Mouse (Mus musculus) CH12.LX (cell line): ENCODE measurements around the gene Ptgs1. TPM values are rescaled to one million over a fixed set of nuclear protein-coding genes. Genes with fewer than 3 reads are reported as not detected.

Source experiments
- DNase-seq: peaks from one replicate; pipeline ENCODE4 v3.0.0-alpha.2; 2013; ENCODE audit errors: extremely low read depth
- H3K27ac ChIP-seq: 2 replicates; pipeline ENCODE4 v1.5.1; 2012; ENCODE audit warnings: low read depth, mild to moderate bottlenecking, control low read depth, moderate library complexity; ENCODE audit not compliant: insufficient read depth
- H3K27me3 ChIP-seq: replicated peaks from 2 replicates; pipeline ENCODE3; 2012; ENCODE audit warnings: inconsistent platforms
- H3K36me3 ChIP-seq, 2 experiments: replicated peaks in 1 of 2; 2 replicates each; pipeline versions ENCODE3 to v1.6.1; 2012; ENCODE audit warnings: inconsistent platforms in 1 of 2, low read length in 1 of 2, mild to moderate bottlenecking in 1 of 2, mixed read lengths in 1 of 2, moderate library complexity in 1 of 2; ENCODE audit not compliant: control insufficient read depth in 1 of 2, insufficient read depth in 1 of 2
- H3K4me1 ChIP-seq, 2 experiments: 2 replicates each; pipeline ENCODE4 v1.6.1; 2012; ENCODE audit warnings: inconsistent platforms in 1 of 2, moderate library complexity in 1 of 2; ENCODE audit not compliant: insufficient read depth in 2 of 2, control insufficient read depth in 1 of 2
- H3K4me2 ChIP-seq: 2 replicates; pipeline ENCODE4 v1.6.1; 2012; ENCODE audit warnings: low read depth, mild to moderate bottlenecking, control low read depth; ENCODE audit not compliant: poor library complexity, insufficient read depth, severe bottlenecking
- H3K4me3 ChIP-seq, 3 experiments: fragments of 150-350 bp in 1 of 3; sonication (generic) in 1 of 3; replicated peaks in 1 of 3; 2 replicates each; pipeline versions ENCODE3 to v1.5.1; 2011 to 2012; ENCODE audit warnings: low read depth in 2 of 3, low read length in 2 of 3, mild to moderate bottlenecking in 2 of 3, moderate library complexity in 2 of 3, control low read depth in 1 of 3, improper control_type of control experiment in 1 of 3, inconsistent platforms in 1 of 3, mixed read lengths in 1 of 3; ENCODE audit not compliant: poor library complexity in 1 of 3
- H3K79me2 ChIP-seq: replicated peaks from 2 replicates; pipeline ENCODE4 v1.6.1; 2012; ENCODE audit warnings: mild to moderate bottlenecking, moderate library complexity; ENCODE audit not compliant: control insufficient read depth, poor library complexity, insufficient read depth, severe bottlenecking; ENCODE audit errors: extremely low read depth
- H3K9ac ChIP-seq: 2 replicates; pipeline ENCODE4 v1.6.1; 2012; ENCODE audit warnings: low read depth, mild to moderate bottlenecking, control low read depth, moderate library complexity; ENCODE audit not compliant: insufficient read depth
- H3K9me3 ChIP-seq: replicated peaks from 2 replicates; pipeline ENCODE3; 2012; ENCODE audit warnings: low read length, inconsistent platforms, mixed read lengths
- BHLHE40 ChIP-seq: IDR thresholded peaks from 2 replicates; pipeline ENCODE4 v1.6.1; 2011; ENCODE audit warnings: mild to moderate bottlenecking, low read depth, low read length, improper control_type of control experiment
- CHD2 ChIP-seq: IDR thresholded peaks from 2 replicates; pipeline ENCODE4 v1.6.1; 2011; ENCODE audit warnings: low read length, improper control_type of control experiment
- E2F4 ChIP-seq: IDR thresholded peaks from 2 replicates; pipeline ENCODE4 v1.6.1; 2011; ENCODE audit warnings: low read depth, low read length, improper control_type of control experiment; ENCODE audit not compliant: insufficient replicate concordance
- GABPA ChIP-seq: IDR thresholded peaks from 2 replicates; pipeline ENCODE4 v1.6.1; 2012; ENCODE audit warnings: low read depth, low read length, improper control_type of control experiment, inconsistent platforms; ENCODE audit not compliant: insufficient replicate concordance
- IRF4 ChIP-seq: IDR thresholded peaks from 2 replicates; pipeline ENCODE4 v1.6.1; 2014; ENCODE audit warnings: low read depth, mild to moderate bottlenecking, inconsistent platforms, low read length, improper control_type of control experiment
- JUND ChIP-seq: conservative IDR thresholded peaks from 2 replicates; pipeline ENCODE4 v1.6.1; 2011; ENCODE audit warnings: low read depth, low read length, improper control_type of control experiment
- MAX ChIP-seq: IDR thresholded peaks from 2 replicates; pipeline ENCODE4 v1.6.1; 2011; ENCODE audit warnings: low read length, improper control_type of control experiment
- MYC ChIP-seq: IDR thresholded peaks from 2 replicates; pipeline ENCODE4 v1.6.1; 2011; ENCODE audit warnings: low read depth, mild to moderate bottlenecking, improper control_type of control experiment, low read length
- NRF1 ChIP-seq: IDR thresholded peaks from 2 replicates; pipeline ENCODE4 v1.6.1; 2014; ENCODE audit warnings: low read depth, mild to moderate bottlenecking, inconsistent platforms, low read length, improper control_type of control experiment, moderate library complexity
- TBP ChIP-seq: conservative IDR thresholded peaks from 2 replicates; pipeline ENCODE4 v1.6.1; 2011; ENCODE audit warnings: low read depth, low read length, improper control_type of control experiment
- TCF12 ChIP-seq: IDR thresholded peaks from 2 replicates; pipeline ENCODE4 v1.6.1; 2014; ENCODE audit warnings: low read depth, mild to moderate bottlenecking, inconsistent platforms, low read length, improper control_type of control experiment
- UBTF ChIP-seq: IDR thresholded peaks from 2 replicates; pipeline ENCODE4 v1.6.1; 2012; ENCODE audit warnings: low read depth, mild to moderate bottlenecking, inconsistent platforms, low read length, improper control_type of control experiment, moderate library complexity
- USF2 ChIP-seq: conservative IDR thresholded peaks from 2 replicates; pipeline ENCODE4 v1.6.1; 2011; ENCODE audit warnings: low read depth, low read length, improper control_type of control experiment
- ZC3H11A ChIP-seq: IDR thresholded peaks from 2 replicates; pipeline ENCODE4 v1.6.1; 2012; ENCODE audit warnings: low read depth, mild to moderate bottlenecking, inconsistent platforms, low read length, improper control_type of control experiment
- ZKSCAN1 ChIP-seq: IDR thresholded peaks from 2 replicates; pipeline ENCODE4 v1.6.1; 2012; ENCODE audit warnings: low read depth, inconsistent platforms, low read length, improper control_type of control experiment, borderline replicate concordance
- dilution Hi-C: fragments of 300-500 bp; cut with MboI; formaldehyde crosslinking; loops from 2 replicates; pipeline ENCODE4 v1.14.3; 2020; ENCODE audit warnings: low sequenced_read_pairs; ENCODE audit not compliant: extremely low pct_unique_long_range_greater_than_20kb, extremely low pct_ligation_motif_present
- in situ Hi-C: fragments of 300-500 bp; cut with MboI; formaldehyde crosslinking; loops from 3 replicates; pipeline ENCODE4 v1.14.3; 2019; ENCODE audit warnings: low sequenced_read_pairs, low pct_ligation_motif_present, low pct_unique_long_range_greater_than_20kb, mixed read lengths
- polyA plus RNA-seq: library from polyadenylated mRNA; unstranded; fragments of >175 nt; gene quantifications from 2 replicates; pipeline ENCODE4 v1.2.1, GENCODE M21; 2012; ENCODE audit warnings: low read depth; ENCODE audit not compliant: insufficient read length
- total RNA-seq, 2 experiments: library from RNA; depleted of rRNA; stranded (reverse); fragments of 300-350 nt in 1 of 2; fragments of >200 nt in 1 of 2; gene quantifications; 2 replicates each; pipeline ENCODE4 v1.2.3; 2012 to 2014

The Ptgs1 gene
- total and polyA plus RNA-seq, 3 experiments: 1.6 to 3.1 (median 3.0) TPM

- Histone ChIP-seq H3K27me3 (no peaks in the 10 kb centered on the region), H3K79me2 (no peaks in the 10 kb centered on the region), H3K9ac (no peak overlapping the region), H3K4me3 (no peak overlapping the region), H3K36me3 (no peaks in the 10 kb centered on the region), H3K4me1 (peaks cover 0 to 32% of the 10 kb centered on the region in 2 experiments; a peak in 2 of 4 replicates), H3K9me3 (peaks cover 3% of the 10 kb centered on the region), H3K27ac (no peak overlapping the region), H3K4me2 (no peak overlapping the region)
- DNase-seq: no peak
- in situ Hi-C loops (no loop called here), dilution Hi-C loops (no loop called here)
- no peak for TF ChIP-seq USF2
- no peak for TF ChIP-seq GABPA
- TF ChIP-seq ZC3H11A: no peak
- no peak for TF ChIP-seq BHLHE40
- TF ChIP-seq NRF1: no peak
- no peak for TF ChIP-seq TBP
- no peak for TF ChIP-seq TCF12
- TF ChIP-seq UBTF: no peak
- TF ChIP-seq E2F4: no peak
- TF ChIP-seq MAX: no peak
- no peak for TF ChIP-seq MYC
- no peak for TF ChIP-seq ZKSCAN1
- TF ChIP-seq JUND: no peak
- TF ChIP-seq IRF4: no peak
Observed at GRCm38 (mm10) chr2:36247964-36248363, 17.7 kb downstream of the Ptgs1 start.

GRCm38 (mm10) chr2:36251156-36251555 is 20.9 kb downstream of the Ptgs1 start:
- H3K4me1 ChIP-seq: peaks cover 0 to 18% of the 10 kb centered on the region in 2 experiments; a peak in 2 of 4 replicates
- no peak overlapping the region for H3K4me3 ChIP-seq
- DNase-seq: no peak
- no peak overlapping the region for H3K9ac ChIP-seq
- in situ Hi-C loops: no loop called here
- no peak overlapping the region for H3K27ac ChIP-seq
- H3K4me2 ChIP-seq: no peak overlapping the region
- H3K79me2 ChIP-seq: no peaks in the 10 kb centered on the region
- TF ChIP-seq TCF12: no peak
- TF ChIP-seq CHD2: no peak
- TF ChIP-seq MYC: no peak
- TF ChIP-seq, all 38 proteins: peak for 0
- dilution Hi-C loops: no loop called here
- no peaks in the 10 kb centered on the region for H3K27me3 ChIP-seq
- H3K9me3 ChIP-seq: peaks cover 3% of the 10 kb centered on the region
- H3K36me3 ChIP-seq: no peaks in the 10 kb centered on the region
